Mouse (Mus musculus) duodenum, adult 2 months (tissue): ENCODE measurements around the gene Ctag2. TPM values are rescaled to one million over a fixed set of nuclear protein-coding genes. Genes with fewer than 3 reads are reported as not detected.

Source experiments
- polyA plus RNA-seq: library from polyadenylated mRNA; depleted of rRNA; stranded (reverse); fragments of >200 nt; gene quantifications from 2 replicates; pipeline ENCODE4 v1.2.3, GENCODE M21; 2012; ENCODE audit warnings: low replicate concordance; rRNA removed

Gene Ctag2
- polyA plus RNA-seq: not detected in 2 replicates

GRCm38 (mm10) chrX:65047344-65047743, at the start of gene Ctag2:
TSS of gene Ctag2 (plus strand) at chrX:65047644.

